Mouse (Mus musculus) myocyte (in vitro differentiated cells): ENCODE measurements at regions not wholly inside any gene's neighbourhood (a gene's known extent, or its start where the extent isn't known, plus 50 kb on each side); places are given as distances from the start of the nearest gene placed in this dataset.
"Not testable (repeated sequence)": the region's sequence is repeated elsewhere in the genome, so short reads cannot be mapped to it uniquely, and the experiment has no call there.

Experiments used
- H3K27me3 ChIP-seq: one replicate; pipeline ENCODE4 v1.6.1; 2011; ENCODE audit not compliant: control insufficient read depth, insufficient read depth, insufficient read length
- H3K36me3 ChIP-seq: one replicate; pipeline ENCODE4 v1.6.1; 2011; ENCODE audit not compliant: control insufficient read depth, insufficient read depth
- H3K4me2 ChIP-seq: one replicate; pipeline ENCODE4 v1.6.1; 2011; ENCODE audit warnings: low read depth, control low read depth
- H3K4me3 ChIP-seq: one replicate; pipeline ENCODE4 v1.5.1; 2011; ENCODE audit warnings: mild to moderate bottlenecking, control low read depth, moderate library complexity
- H3K79me2 ChIP-seq: one replicate; pipeline ENCODE4 v1.6.1; 2011; ENCODE audit not compliant: control insufficient read depth, insufficient read depth
- H3ac ChIP-seq: one replicate; pipeline ENCODE4 v1.6.1; 2011; ENCODE audit not compliant: control insufficient read depth, insufficient read length
- CEBPB ChIP-seq: IDR thresholded peaks from 2 replicates; pipeline ENCODE4 v1.6.1; 2011; ENCODE audit warnings: mild to moderate bottlenecking, moderate library complexity; ENCODE audit not compliant: poor library complexity, insufficient read depth, severe bottlenecking
- E2F4 ChIP-seq: IDR thresholded peaks from one replicate; pipeline ENCODE4 v1.6.1; 2011; ENCODE audit warnings: mild to moderate bottlenecking, control low read depth, moderate library complexity; ENCODE audit not compliant: insufficient read depth
- MAX ChIP-seq: IDR thresholded peaks from one replicate; pipeline ENCODE4 v1.6.1; 2011; ENCODE audit warnings: low read depth, mild to moderate bottlenecking, control low read depth
- MYOD1 ChIP-seq, 3 experiments: IDR thresholded peaks; one replicate each; pipeline ENCODE4 v1.6.1; 2011; ENCODE audit warnings: control low read depth in 2 of 3, low read depth in 2 of 3, mild to moderate bottlenecking in 2 of 3, moderate library complexity in 1 of 3; ENCODE audit not compliant: insufficient read length in 2 of 3, control insufficient read depth in 1 of 3
- MYOG ChIP-seq, 3 experiments: IDR thresholded peaks; one replicate each; pipeline ENCODE4 v1.6.1; 2011; ENCODE audit warnings: control low read depth in 2 of 3, low read depth in 2 of 3, mild to moderate bottlenecking in 2 of 3; ENCODE audit not compliant: insufficient read length in 2 of 3, control insufficient read depth in 1 of 3, insufficient read depth in 1 of 3
- POLR2A ChIP-seq: IDR thresholded peaks from one replicate; pipeline ENCODE4 v1.6.1; 2011; ENCODE audit warnings: low read depth, mild to moderate bottlenecking, control low read depth, moderate library complexity; ENCODE audit not compliant: insufficient read length
- POLR2AphosphoS2 ChIP-seq: IDR thresholded peaks from one replicate; pipeline ENCODE4 v1.6.1; 2011; ENCODE audit warnings: low read depth, control low read depth; ENCODE audit not compliant: insufficient read length
- REST ChIP-seq: IDR thresholded peaks from one replicate; pipeline ENCODE4 v1.6.1; 2011; ENCODE audit warnings: mild to moderate bottlenecking, control low read depth, moderate library complexity; ENCODE audit not compliant: insufficient read depth, insufficient read length
- SRF ChIP-seq: IDR thresholded peaks from one replicate; pipeline ENCODE4 v1.6.1; 2011; ENCODE audit warnings: low read depth; ENCODE audit not compliant: control insufficient read depth, insufficient read length
- TCF12 ChIP-seq: IDR thresholded peaks from one replicate; pipeline ENCODE4 v1.6.1; 2011; ENCODE audit warnings: mild to moderate bottlenecking, control low read depth; ENCODE audit not compliant: poor library complexity, insufficient read depth, severe bottlenecking
- TCF3 ChIP-seq: IDR thresholded peaks from one replicate; pipeline ENCODE4 v1.6.1; 2011; ENCODE audit warnings: low read depth, control low read depth; ENCODE audit not compliant: insufficient read length
- USF1 ChIP-seq: IDR thresholded peaks from one replicate; pipeline ENCODE4 v1.6.1; 2011; ENCODE audit warnings: low read depth, mild to moderate bottlenecking, control low read depth, moderate library complexity

GRCm38 (mm10) chr3:18778481-18778880 lies 830.3 kb downstream of the Cypt12 start:
- Histone ChIP-seq H3K27me3 (no peaks in the 10 kb centered on the region), H3K79me2 (no peaks in the 10 kb centered on the region), H3K36me3 (no peaks in the 10 kb centered on the region), H3K4me3 (no peak overlapping the region), H3K4me2 (peak overlapping the region; percentile 13), H3ac (no peak overlapping the region)
- TF ChIP-seq TCF12 (no peak), MYOD1 (IDR thresholded peaks at IDR 0.05; ENCODE audit: control insufficient read depth in 1 of 3, insufficient read length in 2 of 3, low read depth in 2 of 3) (peak in 2 of 3 experiments; percentile 41 to 43)

DNA sequence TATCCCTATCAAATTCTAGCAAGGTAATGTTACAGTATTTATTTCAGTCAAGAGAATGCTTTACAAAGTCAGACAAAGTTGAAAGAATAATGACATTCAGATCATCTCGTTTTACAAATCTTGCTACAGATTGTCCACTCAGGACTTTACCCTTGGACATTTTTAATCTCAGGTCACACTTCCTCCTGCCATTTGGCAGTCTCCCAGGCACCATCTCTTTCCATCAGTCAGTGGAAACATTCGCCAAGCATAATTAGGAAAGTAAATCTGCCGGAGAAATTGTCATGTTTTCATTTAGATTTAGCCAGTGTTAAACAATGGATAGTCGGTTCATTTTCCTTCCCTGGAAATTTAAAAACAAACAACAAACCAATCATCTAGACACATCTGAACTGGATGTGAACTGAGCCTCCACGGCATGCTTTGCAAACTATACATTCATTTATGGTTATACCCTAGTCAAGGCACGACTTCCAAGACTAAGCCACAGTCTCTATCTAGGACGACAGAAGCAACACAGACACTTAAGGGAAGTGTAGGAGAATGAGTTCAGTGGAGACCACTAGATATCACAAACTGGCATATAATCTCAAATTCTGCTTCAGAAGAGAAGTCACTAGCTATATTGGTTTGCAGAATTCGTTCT lies 839.4 kb downstream of the Cypt12 start:
- Histone ChIP-seq H3ac (no peak overlapping the region), H3K4me3 (no peak overlapping the region), H3K36me3 (no peaks in the 10 kb centered on the region), H3K79me2 (no peaks in the 10 kb centered on the region), H3K4me2 (no peak overlapping the region), H3K27me3 (no peaks in the 10 kb centered on the region)
- no peak for TF ChIP-seq MYOG (IDR thresholded peaks at IDR 0.05; ENCODE audit: control insufficient read depth in 1 of 3, insufficient read depth in 1 of 3, insufficient read length in 2 of 3, low read depth in 2 of 3)
- no peak for TF ChIP-seq SRF
- no peak for TF ChIP-seq MYOD1 (IDR thresholded peaks at IDR 0.05; ENCODE audit: control insufficient read depth in 1 of 3, insufficient read length in 2 of 3, low read depth in 2 of 3)
- TF ChIP-seq TCF12: no peak
- no peak for TF ChIP-seq E2F4
- no peak for TF ChIP-seq REST
- TF ChIP-seq POLR2A: no peak
- TF ChIP-seq CEBPB: no peak
- TF ChIP-seq USF1: no peak
- no peak for TF ChIP-seq MAX
- TF ChIP-seq TCF3: no peak
- TF ChIP-seq POLR2AphosphoS2: no peak

DNA sequence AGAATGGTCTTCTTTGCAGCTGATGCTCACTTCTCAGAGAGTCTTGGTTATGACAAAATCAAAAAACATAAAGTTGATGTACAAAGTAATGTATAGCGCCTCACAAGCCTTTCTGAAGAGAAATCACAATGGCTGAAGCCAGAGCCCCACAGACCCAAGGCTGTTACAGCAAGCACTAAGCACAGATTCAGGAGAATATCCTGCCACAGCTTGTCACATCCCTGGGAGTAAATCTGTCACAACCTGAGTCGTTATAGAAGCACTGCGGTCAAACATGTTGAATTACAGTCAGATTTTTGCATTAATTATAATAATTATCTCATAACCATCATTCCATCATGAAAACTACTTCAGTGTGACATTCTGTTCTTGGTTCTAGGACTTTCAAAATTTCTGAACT lies 825.7 kb downstream of the 1700064H15Rik start:
- no peaks in the 10 kb centered on the region for H3K79me2 ChIP-seq
- no peak overlapping the region for H3K4me2 ChIP-seq
- H3K36me3 ChIP-seq: no peaks in the 10 kb centered on the region
- H3K4me3 ChIP-seq: no peak overlapping the region
- TF ChIP-seq CEBPB: no peak
- TF ChIP-seq REST: no peak
- TF ChIP-seq MYOD1 (IDR thresholded peaks at IDR 0.05; ENCODE audit: control insufficient read depth in 1 of 3, insufficient read length in 2 of 3, low read depth in 2 of 3): no peak
- TF ChIP-seq POLR2A: no peak
- no peak for TF ChIP-seq TCF3
- TF ChIP-seq USF1: no peak
- TF ChIP-seq MAX: no peak
- TF ChIP-seq POLR2AphosphoS2: no peak
- no peak for TF ChIP-seq E2F4
- TF ChIP-seq TCF12: no peak
- H3ac ChIP-seq: no peak overlapping the region
- H3K27me3 ChIP-seq: no peaks in the 10 kb centered on the region

- not testable (repeated sequence) for H3K36me3 ChIP-seq, H3K4me3 ChIP-seq, H3K4me2 ChIP-seq, H3K79me2 ChIP-seq, H3K27me3 ChIP-seq, H3ac ChIP-seq
Observed at GRCm38 (mm10) chr3:18828788-18829320, 799.6 kb downstream of the 1700064H15Rik start.

DNA sequence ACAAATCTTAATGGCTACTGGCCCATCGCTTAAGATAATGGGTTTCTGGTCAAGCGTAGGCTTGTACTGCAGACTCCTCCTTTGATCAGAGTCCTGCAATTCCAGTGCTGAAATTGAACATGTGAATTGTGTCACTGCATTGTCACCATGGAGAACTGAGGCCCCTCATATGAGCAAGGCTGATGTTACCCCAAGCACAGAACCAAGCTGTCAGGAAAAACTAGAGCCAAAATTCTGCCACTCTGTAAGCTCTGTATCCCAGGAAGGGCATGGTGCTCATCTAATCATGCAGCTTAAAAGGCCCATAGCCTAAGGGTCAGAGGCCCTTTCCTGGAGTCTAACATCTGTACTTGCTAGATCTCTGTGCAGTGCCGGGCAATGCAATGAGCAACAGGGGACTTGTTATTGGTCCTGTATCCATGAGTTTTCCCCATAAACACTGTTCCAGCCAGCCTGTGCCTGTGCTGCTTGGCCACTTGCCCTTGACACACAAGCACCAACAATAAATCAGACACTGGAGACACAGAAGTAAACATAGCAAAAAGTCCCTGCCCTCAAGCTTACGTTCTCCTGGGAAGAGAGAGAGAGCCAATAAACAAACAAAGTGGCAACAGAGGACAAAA lies 760.2 kb downstream of the 1700064H15Rik start:
- Histone ChIP-seq H3K79me2 (no peaks in the 10 kb centered on the region), H3K27me3 (no peaks in the 10 kb centered on the region), H3K4me3 (no peak overlapping the region), H3K4me2 (no peak overlapping the region), H3K36me3 (no peaks in the 10 kb centered on the region), H3ac (no peak overlapping the region)
- no peak for TF ChIP-seq POLR2A
- TF ChIP-seq CEBPB: no peak
- no peak for TF ChIP-seq SRF
- no peak for TF ChIP-seq MYOG (IDR thresholded peaks at IDR 0.05; ENCODE audit: control insufficient read depth in 1 of 3, insufficient read depth in 1 of 3, insufficient read length in 2 of 3, low read depth in 2 of 3)
- no peak for TF ChIP-seq TCF12
- no peak for TF ChIP-seq USF1
- TF ChIP-seq MAX: no peak
- TF ChIP-seq TCF3: no peak
- TF ChIP-seq E2F4: no peak
- no peak for TF ChIP-seq MYOD1 (IDR thresholded peaks at IDR 0.05; ENCODE audit: control insufficient read depth in 1 of 3, insufficient read length in 2 of 3, low read depth in 2 of 3)
- no peak for TF ChIP-seq REST
